Mouse (Mus musculus) neural tube, embryonic 13.5 days (tissue): ENCODE data around the gene Mzf1. TPM values are rescaled to one million over a fixed set of nuclear protein-coding genes. Genes with fewer than 3 reads are reported as not detected.
A peak's percentile ranks its signal among the peaks of the same experiment; 100 is the strongest.
"Not testable (repeated sequence)": the region's sequence is repeated elsewhere in the genome, so short reads cannot be mapped to it uniquely, and the experiment has no call there.

Source experiments
- ATAC-seq: fragments of 200-750 bp; cut with Nextera tagmentation; 2 replicates; pipeline ENCODE4 v1.8.0; 2017; ENCODE audit warnings: low read depth, mild to moderate bottlenecking, moderate TSS enrichment, moderate library complexity
- H3K27ac ChIP-seq: fragments of 300-500 bp; sonication (generic); replicated peaks from 2 replicates; pipeline ENCODE4 v1.5.1; 2015; ENCODE audit warnings: moderate library complexity, mild to moderate bottlenecking, inconsistent platforms
- H3K27me3 ChIP-seq: fragments of 300-500 bp; sonication (generic); 2 replicates; pipeline ENCODE4 v1.6.1; 2015; ENCODE audit warnings: mild to moderate bottlenecking, inconsistent platforms
- H3K36me3 ChIP-seq: fragments of 300-500 bp; sonication (generic); 2 replicates; pipeline ENCODE4 v1.6.1; 2015; ENCODE audit warnings: mild to moderate bottlenecking, inconsistent platforms
- H3K4me1 ChIP-seq: fragments of 300-500 bp; sonication (generic); replicated peaks from 2 replicates; pipeline ENCODE4 v1.6.1; 2015; ENCODE audit warnings: inconsistent platforms
- H3K4me2 ChIP-seq: fragments of 300-500 bp; sonication (generic); 2 replicates; pipeline ENCODE4 v1.6.1; 2015; ENCODE audit warnings: inconsistent platforms, mild to moderate bottlenecking, moderate library complexity
- H3K4me3 ChIP-seq: fragments of 300-500 bp; sonication (generic); 2 replicates; pipeline ENCODE4 v1.5.1; 2015; ENCODE audit warnings: mild to moderate bottlenecking, inconsistent platforms
- H3K9ac ChIP-seq: fragments of 300-500 bp; sonication (generic); 2 replicates; pipeline ENCODE4 v1.6.1; 2015; ENCODE audit warnings: moderate library complexity, mild to moderate bottlenecking, inconsistent platforms
- H3K9me3 ChIP-seq: fragments of 300-500 bp; sonication (generic); 2 replicates; pipeline ENCODE4 v1.6.1; 2016; ENCODE audit warnings: inconsistent platforms
- WGBS: fragments of 180-500 bp; shearing (Covaris S2); methylation state at CpG from one replicate; pipeline ENCODE4 v1.1.7; 2015; 5-methylcytosine and 5-hydroxymethylcytosine counted together
- polyA plus RNA-seq: library from polyadenylated mRNA; unstranded; fragments of >200 nt; fragmentation: Nextera tagmentation; extraction: Ambion mirVana; gene quantifications from 2 replicates; pipeline ENCODE4 v1.2.1, GENCODE M21; 2015

The Mzf1 gene
- 5.6 and 6.0 TPM in 2 replicates for polyA plus RNA-seq

DNA sequence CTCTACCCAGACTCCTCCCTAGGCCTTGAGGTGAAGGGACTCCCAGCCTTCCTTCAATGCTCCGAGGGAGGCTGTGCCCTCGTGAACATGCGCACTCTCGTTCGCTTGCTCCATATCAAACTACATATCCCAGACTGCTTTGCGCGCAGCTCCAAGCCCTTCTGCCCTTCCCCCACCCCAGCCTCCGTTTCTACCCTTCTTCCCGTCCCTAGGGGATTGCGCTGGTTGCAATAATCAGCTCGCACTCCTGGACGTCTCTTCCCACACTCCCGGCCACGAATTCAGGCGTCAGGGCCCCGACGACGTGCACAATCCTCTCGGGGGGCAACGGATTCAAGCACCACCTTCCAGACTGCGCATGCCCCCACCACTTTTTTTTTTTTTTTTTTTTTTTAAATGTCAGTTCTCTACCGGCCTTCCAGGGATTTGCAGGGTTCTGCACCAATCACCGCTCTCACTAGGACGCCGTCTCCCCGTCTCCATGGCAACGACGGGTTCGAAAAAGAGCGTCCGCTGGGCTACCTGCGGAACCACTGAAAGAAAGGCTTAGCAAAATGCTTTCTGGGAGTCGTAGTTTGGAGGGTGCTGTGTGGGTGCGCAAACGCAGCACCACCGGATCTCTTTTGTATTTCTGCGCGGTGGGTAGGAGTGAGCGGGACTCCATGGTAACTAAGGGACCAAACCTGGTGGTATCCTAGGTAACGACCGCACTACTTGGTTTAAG lies at the start of gene Mzf1:
Gene Mzf1, minus strand, starts transcription at position 478 of the 724 bp plus-strand sequence.
- Histone ChIP-seq H3K9me3 (no peaks in the 10 kb centered on the region), H3K36me3 (no peaks in the 10 kb centered on the region), H3K27me3 (no peaks in the 10 kb centered on the region), H3K4me2 (peak within 1 kb of the TSS; percentile 59), H3K9ac (peak within 1 kb of the TSS; percentile 84), H3K4me1 (peaks cover 6% of the 10 kb centered on the region), H3K4me3 (peak within 1 kb of the TSS; percentile 56), H3K27ac (peak within 1 kb of the TSS; percentile 96)
- WGBS, result under 1% methylated on average over 41 of the region's 41 CpGs
- ATAC-seq, result peak; percentile 96

DNA sequence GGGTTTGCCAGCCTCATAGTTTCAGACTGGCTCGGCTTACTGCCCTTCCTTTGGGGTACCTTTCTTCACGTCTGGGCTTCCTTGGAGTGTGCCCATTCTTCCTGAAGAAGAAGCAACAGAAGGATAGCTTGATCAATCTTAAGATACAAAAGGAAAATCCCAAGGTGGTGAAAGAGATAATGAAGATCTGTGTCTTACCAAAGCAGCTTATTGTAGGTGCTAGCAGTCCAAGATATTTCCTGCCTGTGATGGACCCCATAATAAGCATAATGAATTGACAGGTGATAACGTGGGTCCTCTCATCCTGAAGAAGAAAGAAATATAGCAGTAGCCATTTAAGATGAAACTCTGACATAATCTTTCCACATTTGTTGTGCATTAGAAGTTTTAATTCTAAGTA lies 40.5 kb upstream of the Mzf1 start, which contains the start of gene Vmn1r85:
Gene Vmn1r85, minus strand, starts transcription at position 101 of the 400 bp plus-strand sequence.
- WGBS, result 59% methylated on average over 3 of the region's 3 CpGs

DNA sequence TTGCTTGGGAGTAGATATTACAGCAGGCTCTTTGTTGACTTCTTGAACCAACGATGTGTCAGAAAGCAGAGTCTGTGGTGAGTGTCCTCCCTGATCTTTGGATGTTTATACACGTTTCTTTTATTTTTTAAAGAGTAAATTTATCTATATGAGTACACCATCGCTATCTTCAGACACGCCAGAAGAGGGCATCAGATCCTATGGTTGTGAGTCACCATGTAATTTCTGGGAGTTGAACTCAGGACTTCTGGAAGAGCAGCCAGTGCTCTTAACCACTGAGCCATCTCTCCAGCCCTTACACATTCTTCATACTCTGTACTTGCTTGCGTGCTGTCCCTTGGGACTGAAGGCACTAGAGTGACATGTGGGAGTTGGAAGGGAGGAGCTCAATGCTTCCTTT lies 17.7 kb upstream of the Mzf1 start:
- no peak overlapping the region for H3K4me3 ChIP-seq
- ATAC-seq, result no peak
- no peaks in the 10 kb centered on the region for H3K36me3 ChIP-seq
- no peak overlapping the region for H3K9ac ChIP-seq
- WGBS, result 58% methylated on average over 5 of the region's 5 CpGs
- H3K4me1 ChIP-seq, result no peaks in the 10 kb centered on the region
- no peaks in the 10 kb centered on the region for H3K9me3 ChIP-seq
- H3K27ac ChIP-seq, result no peak overlapping the region
- H3K27me3 ChIP-seq, result no peaks in the 10 kb centered on the region
- H3K4me2 ChIP-seq, result no peak overlapping the region

More for the DNA sequence above, 40.5 kb upstream of the Mzf1 start, which contains the start of gene Vmn1r85:
- Histone ChIP-seq H3K4me3 (no peak within 1 kb of the TSS), H3K4me1 (no peaks in the 10 kb centered on the region), H3K9ac (no peak within 1 kb of the TSS), H3K9me3 (no peaks in the 10 kb centered on the region), H3K27ac (no peak within 1 kb of the TSS), H3K4me2 (no peak within 1 kb of the TSS), H3K27me3 (no peaks in the 10 kb centered on the region), H3K36me3 (no peaks in the 10 kb centered on the region)
- no peak for ATAC-seq

DNA sequence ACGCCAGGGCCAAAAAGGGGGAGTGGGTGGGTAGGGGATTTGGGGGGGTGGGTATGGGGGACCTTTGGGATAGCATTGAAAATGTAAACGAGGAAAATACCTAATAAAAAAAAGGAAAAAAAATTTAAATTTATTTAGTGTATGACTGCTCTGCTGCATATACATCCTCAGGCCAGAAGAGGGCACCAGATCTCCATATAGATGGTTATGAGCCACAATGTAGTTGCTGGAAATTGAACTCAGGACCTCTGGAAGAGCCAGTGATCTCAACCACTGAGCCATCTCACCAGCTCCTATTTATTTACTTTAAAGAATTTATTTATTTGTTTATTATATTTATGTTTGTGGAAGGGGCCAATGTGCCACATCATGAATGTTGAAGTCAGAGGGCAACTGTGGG lies 8.8 kb upstream of the Mzf1 start:
- not testable (repeated sequence) for H3K9me3 ChIP-seq, H3K36me3 ChIP-seq, ATAC-seq, H3K27me3 ChIP-seq, H3K4me1 ChIP-seq, H3K4me3 ChIP-seq, H3K9ac ChIP-seq, H3K4me2 ChIP-seq, H3K27ac ChIP-seq
- WGBS, result 43% methylated on average over 2 of the region's 2 CpGs

DNA sequence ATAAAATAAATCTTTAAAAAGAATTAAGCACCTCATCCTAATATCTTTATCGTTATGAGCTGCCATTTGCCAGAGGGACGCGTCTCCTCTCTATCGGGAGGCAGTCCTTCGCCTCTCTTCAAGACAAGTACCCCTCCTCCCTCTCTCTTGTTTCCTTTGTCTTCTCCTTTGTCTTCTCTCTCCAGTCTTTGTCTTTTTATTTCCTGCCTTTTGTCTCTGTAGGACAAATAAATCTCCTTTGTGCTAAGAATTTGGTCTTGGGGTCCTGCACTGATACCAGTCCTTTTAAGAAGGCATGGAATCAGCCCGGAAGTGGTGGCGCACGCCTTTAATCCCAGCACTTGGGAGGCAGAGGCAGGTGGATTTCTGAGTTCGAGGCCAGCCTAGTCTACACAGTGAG lies 5.0 kb upstream of the Mzf1 start:
- WGBS, result 84% methylated on average over 9 of the region's 9 CpGs

DNA sequence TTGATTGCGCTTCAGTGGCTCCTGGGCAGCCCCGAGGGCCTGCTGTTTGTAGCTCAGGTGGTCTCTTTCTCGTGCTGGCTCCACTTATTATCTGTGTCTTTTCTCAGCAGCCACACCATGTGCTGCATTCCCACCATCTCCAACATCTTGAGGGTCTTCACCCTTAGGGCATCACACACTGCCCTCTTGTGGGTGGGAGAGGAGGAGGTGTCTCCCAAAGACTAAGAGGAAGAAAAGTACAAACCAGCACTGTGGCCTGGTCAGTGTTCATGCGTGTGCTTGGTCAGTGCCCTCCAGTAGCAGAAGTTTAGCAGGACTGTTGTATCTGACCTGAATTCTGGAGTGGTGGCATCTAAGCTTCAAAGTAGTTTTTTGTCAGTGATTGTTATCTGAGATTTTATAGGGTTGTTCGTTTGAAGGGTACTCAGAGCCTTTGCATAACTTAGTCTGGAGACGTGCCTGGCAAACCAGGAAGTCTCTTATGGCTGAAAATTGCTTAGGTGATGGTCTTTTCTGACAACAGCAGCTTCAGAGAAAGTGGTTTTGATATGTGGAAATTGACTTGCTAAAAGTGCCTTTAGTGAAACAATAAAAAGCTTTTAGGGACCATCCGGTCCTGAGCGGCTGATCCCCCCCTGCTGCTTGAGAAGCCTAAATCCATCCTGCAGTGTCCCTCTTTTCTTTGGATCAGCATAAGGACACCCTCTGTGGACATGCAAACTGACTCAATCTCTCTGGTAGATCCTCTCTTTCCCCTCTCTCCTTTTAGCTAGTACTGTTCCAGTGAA lies 2.5 kb upstream of the Mzf1 start:
- H3K4me2 ChIP-seq, result no peak overlapping the region
- H3K27ac ChIP-seq, result no peak overlapping the region
- no peaks in the 10 kb centered on the region for H3K27me3 ChIP-seq
- ATAC-seq, result no peak
- WGBS, result 60% methylated on average over 8 of the region's 8 CpGs
- no peak overlapping the region for H3K4me3 ChIP-seq
- no peaks in the 10 kb centered on the region for H3K36me3 ChIP-seq
- H3K4me1 ChIP-seq, result peaks cover 6% of the 10 kb centered on the region
- no peak overlapping the region for H3K9ac ChIP-seq
- no peaks in the 10 kb centered on the region for H3K9me3 ChIP-seq

More for the DNA sequence above, 5.0 kb upstream of the Mzf1 start:
- Histone ChIP-seq H3K36me3 (no peaks in the 10 kb centered on the region), H3K27ac (no peak overlapping the region), H3K4me2 (no peak overlapping the region), H3K27me3 (no peaks in the 10 kb centered on the region), H3K9ac (no peak overlapping the region), H3K4me3 (no peak overlapping the region), H3K9me3 (peaks cover 4% of the 10 kb centered on the region; the same call in 1 of the 2 replicates), H3K4me1 (no peaks in the 10 kb centered on the region)
- no peak for ATAC-seq

DNA sequence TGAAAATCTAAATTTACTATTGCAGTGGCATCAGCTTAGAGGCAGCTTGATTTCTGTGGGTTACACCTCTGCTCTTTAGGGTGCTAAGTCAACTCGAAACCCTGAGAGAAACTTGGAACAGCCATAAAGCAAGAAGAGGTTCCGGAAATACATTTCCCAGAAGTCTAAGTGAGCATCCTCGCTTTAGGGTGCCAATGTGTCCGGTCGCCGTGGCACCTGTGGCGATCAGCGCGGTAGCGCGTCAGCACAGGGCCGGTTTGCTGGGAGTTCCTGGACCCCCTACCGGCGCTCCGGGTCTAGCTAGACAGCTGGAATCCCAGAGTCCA lies 640 bp downstream of the Mzf1 start:
- WGBS, result 2% methylated on average over 15 of the region's 15 CpGs
- no peak for ATAC-seq
- peak overlapping the region; percentile 56 for H3K4me3 ChIP-seq
- H3K9me3 ChIP-seq, result no peaks in the 10 kb centered on the region
- peaks cover 6% of the 10 kb centered on the region for H3K4me1 ChIP-seq
- no peaks in the 10 kb centered on the region for H3K36me3 ChIP-seq
- no peaks in the 10 kb centered on the region for H3K27me3 ChIP-seq
- H3K27ac ChIP-seq, result peak overlapping the region; percentile 96
- peak overlapping the region; percentile 59 for H3K4me2 ChIP-seq
- peak overlapping the region; percentile 84 for H3K9ac ChIP-seq

DNA sequence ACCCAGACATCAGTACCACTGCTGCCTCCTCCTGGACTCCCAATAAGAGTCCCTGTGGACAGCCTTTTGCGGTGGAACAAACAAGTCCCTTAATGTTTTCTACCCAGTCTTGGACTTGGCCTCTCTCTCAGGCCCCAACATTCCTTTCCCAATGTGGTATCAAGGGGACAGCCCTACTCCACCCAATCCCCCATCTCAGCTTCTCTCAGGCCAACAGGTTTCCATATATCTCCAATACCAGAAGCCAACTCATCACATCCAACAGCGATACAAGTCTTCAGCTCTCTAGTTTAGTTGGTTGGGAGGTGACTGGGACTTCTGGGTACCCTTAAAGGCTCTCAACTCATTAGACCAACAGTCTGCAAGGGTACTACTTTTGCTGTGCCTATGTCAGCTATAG lies 1.1 kb downstream of the Mzf1 start:
- no peak for ATAC-seq
- no peaks in the 10 kb centered on the region for H3K27me3 ChIP-seq
- no peaks in the 10 kb centered on the region for H3K9me3 ChIP-seq
- peak overlapping the region; percentile 56 for H3K4me3 ChIP-seq
- 92% methylated on average over 2 of the region's 2 CpGs for WGBS
- H3K4me1 ChIP-seq, result peaks cover 6% of the 10 kb centered on the region
- H3K36me3 ChIP-seq, result no peaks in the 10 kb centered on the region
- no peak overlapping the region for H3K27ac ChIP-seq
- peak overlapping the region; percentile 84; the same call in 1 of the 2 replicates for H3K9ac ChIP-seq
- peak overlapping the region; percentile 59 for H3K4me2 ChIP-seq

DNA sequence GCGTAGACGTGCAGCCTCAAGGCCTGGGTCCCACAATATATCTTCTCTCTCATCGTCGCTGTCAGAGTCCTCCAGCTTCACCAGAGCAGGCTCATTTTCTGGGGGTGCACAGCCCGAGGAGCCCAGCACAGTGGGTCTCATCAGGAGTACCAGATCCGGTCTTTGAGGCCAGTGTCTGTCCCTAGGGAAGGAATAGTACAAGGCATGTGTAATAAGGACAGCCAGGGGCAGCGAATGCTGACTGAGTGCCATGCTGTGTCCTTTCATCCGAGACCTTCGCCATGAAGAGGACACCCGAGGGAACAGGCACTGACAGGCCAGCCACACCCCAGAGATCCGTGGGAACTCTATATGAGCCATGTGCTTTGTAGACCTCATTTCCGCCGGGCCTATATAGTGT lies 1.6 kb downstream of the Mzf1 start:
- H3K9me3 ChIP-seq, result no peaks in the 10 kb centered on the region
- H3K4me3 ChIP-seq, result no peak overlapping the region
- no peaks in the 10 kb centered on the region for H3K27me3 ChIP-seq
- 89% methylated on average over 13 of the region's 13 CpGs for WGBS
- H3K27ac ChIP-seq, result no peak overlapping the region
- no peak overlapping the region for H3K4me2 ChIP-seq
- H3K36me3 ChIP-seq, result no peaks in the 10 kb centered on the region
- H3K9ac ChIP-seq, result 0 out of 2 replicates have a peak overlapping the region, but pooled peaks have one; percentile 22
- no peak for ATAC-seq
- peaks cover 6% of the 10 kb centered on the region for H3K4me1 ChIP-seq

DNA sequence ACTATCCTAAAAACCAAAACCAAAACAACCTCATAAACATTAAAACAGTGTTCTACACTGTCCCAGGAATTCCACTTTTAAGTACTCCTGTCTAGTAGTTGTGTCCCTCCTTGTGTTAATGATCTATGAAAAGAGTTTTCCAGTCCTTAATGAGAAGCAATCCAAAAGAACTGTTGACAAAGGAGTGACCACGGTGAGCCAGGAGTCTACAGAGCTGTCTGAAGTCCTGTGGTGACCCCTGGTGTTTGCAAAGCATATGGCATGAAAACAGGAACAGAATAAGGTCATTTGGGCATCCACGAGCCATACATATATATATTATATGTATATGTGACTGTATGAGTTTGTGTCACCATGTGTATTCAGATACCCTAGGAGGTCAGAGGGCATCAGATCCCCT lies 8.5 kb downstream of the Mzf1 start:
- H3K36me3 ChIP-seq, result no peaks in the 10 kb centered on the region
- no peak; the same call in 1 of the 2 replicates for ATAC-seq
- no peak overlapping the region for H3K4me3 ChIP-seq
- H3K27me3 ChIP-seq, result peaks cover 48% of the 10 kb centered on the region
- H3K4me2 ChIP-seq, result no peak overlapping the region
- no peak overlapping the region for H3K27ac ChIP-seq
- 10% methylated on average over 2 of the region's 2 CpGs for WGBS
- peak overlapping the region; percentile 8; the same call in 1 of the 2 replicates for H3K9ac ChIP-seq
- H3K4me1 ChIP-seq, result peaks cover 14% of the 10 kb centered on the region
- H3K9me3 ChIP-seq, result no peaks in the 10 kb centered on the region

DNA sequence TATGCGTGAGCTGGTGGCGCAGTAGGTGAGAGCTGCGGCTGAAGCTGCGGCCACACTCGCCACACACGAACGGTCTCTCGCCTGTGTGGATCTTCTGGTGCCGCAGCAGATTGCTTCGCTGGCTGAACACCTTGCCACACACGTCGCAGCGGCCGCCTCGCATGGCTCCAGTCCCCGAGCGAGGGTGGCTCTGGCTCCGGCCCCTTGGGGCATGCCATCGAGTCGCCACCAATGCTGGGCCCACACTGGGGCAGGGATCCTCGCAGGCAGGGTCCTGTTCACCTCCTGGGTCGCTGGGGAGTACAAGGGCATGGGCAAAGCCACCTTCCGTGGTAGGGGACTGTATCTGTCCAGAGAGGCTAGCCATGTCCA lies 10.3 kb downstream of the Mzf1 start:
- Histone ChIP-seq H3K27me3 (peaks cover 50% of the 10 kb centered on the region), H3K4me2 (peak overlapping the region; percentile 73), H3K27ac (0 out of 2 replicates have a peak overlapping the region, but pooled peaks have one; percentile 6), H3K9me3 (no peaks in the 10 kb centered on the region), H3K9ac (peak overlapping the region; percentile 77), H3K36me3 (no peaks in the 10 kb centered on the region), H3K4me3 (peak overlapping the region; percentile 43), H3K4me1 (peaks cover 17% of the 10 kb centered on the region)
- WGBS, result 4% methylated on average over 23 of the region's 23 CpGs
- peak; percentile 13; the same call in 1 of the 2 replicates for ATAC-seq
